Mouse (Mus musculus) heart, postnatal 0 days (tissue): ENCODE measurements around the gene Emc10. TPM values are rescaled to one million over a fixed set of nuclear protein-coding genes. Genes with fewer than 3 reads are reported as not detected.

Source experiments
- ATAC-seq: fragments of 200-750 bp; cut with Nextera tagmentation; 2 replicates; pipeline ENCODE4 v1.8.0; 2017; ENCODE audit warnings: low read depth, moderate number of reproducible peaks, moderate library complexity; ENCODE audit not compliant: insufficient read depth
- DNase-seq: peaks from one replicate; pipeline ENCODE4 v3.0.0-alpha.2; 2016; ENCODE audit warnings: low spot score
- H3K27ac ChIP-seq: fragments of 300-500 bp; sonication (generic); 2 replicates; pipeline ENCODE4 v1.5.1; 2014; ENCODE audit warnings: low read depth, mild to moderate bottlenecking
- H3K27me3 ChIP-seq: fragments of 300-500 bp; sonication (generic); 2 replicates; pipeline ENCODE4 v1.6.1; 2014; ENCODE audit warnings: low read length, mixed read lengths; ENCODE audit not compliant: control insufficient read depth, insufficient read depth
- H3K36me3 ChIP-seq: fragments of 300-500 bp; sonication (generic); replicated peaks from 2 replicates; pipeline ENCODE4 v1.6.1; 2014; ENCODE audit warnings: low read length, mixed read lengths; ENCODE audit not compliant: control insufficient read depth, insufficient read depth
- H3K4me1 ChIP-seq: fragments of 300-500 bp; sonication (generic); 2 replicates; pipeline ENCODE4 v1.6.1; 2014; ENCODE audit warnings: antibody characterized with exemption; ENCODE audit not compliant: control insufficient read depth, insufficient read depth
- H3K4me2 ChIP-seq: fragments of 300-500 bp; sonication (generic); 2 replicates; pipeline ENCODE4 v1.6.1; 2014; ENCODE audit warnings: low read depth, mild to moderate bottlenecking, low read length, moderate library complexity
- H3K4me3 ChIP-seq: fragments of 300-500 bp; sonication (generic); 2 replicates; pipeline ENCODE4 v1.5.1; 2014; ENCODE audit warnings: low read depth, low read length
- H3K9ac ChIP-seq: fragments of 300-500 bp; sonication (generic); replicated peaks from 2 replicates; pipeline ENCODE4 v1.6.1; 2014; ENCODE audit warnings: low read depth, low read length, mixed read lengths
- H3K9me3 ChIP-seq: fragments of 300-500 bp; sonication (generic); replicated peaks from 2 replicates; pipeline ENCODE4 v1.6.1; 2016; ENCODE audit warnings: low read length; ENCODE audit not compliant: control insufficient read depth
- CTCF ChIP-seq: IDR thresholded peaks from 2 replicates; pipeline ENCODE4 v1.5.1; 2016; ENCODE audit warnings: antibody characterized with exemption, control low read depth, low read depth
- EP300 ChIP-seq: IDR thresholded peaks from 2 replicates; pipeline ENCODE4 v1.6.1; 2016; ENCODE audit warnings: antibody characterized with exemption, low read depth
- WGBS: fragments of 180-500 bp; shearing (Covaris S2); extraction: QIAGEN DNeasy Blood & Tissue Kit; methylation state at CpG from one replicate; pipeline ENCODE4 v1.1.7; 2014; 5-methylcytosine and 5-hydroxymethylcytosine counted together
- polyA plus RNA-seq: library from polyadenylated mRNA; unstranded; fragments of >200 nt; fragmentation: Nextera tagmentation; extraction: Ambion mirVana; gene quantifications from 2 replicates; pipeline ENCODE4 v1.2.1, GENCODE M21; 2015
- total RNA-seq: library from RNA; depleted of rRNA; stranded (reverse); fragments of >200 nt; gene quantifications from 2 replicates; pipeline ENCODE4 v1.2.3, GENCODE M21; 2014; ENCODE audit warnings: low replicate concordance

The Emc10 gene
- total and polyA plus RNA-seq, 2 experiments from 2014 or later, result 67.0 to 212 TPM

DNA sequence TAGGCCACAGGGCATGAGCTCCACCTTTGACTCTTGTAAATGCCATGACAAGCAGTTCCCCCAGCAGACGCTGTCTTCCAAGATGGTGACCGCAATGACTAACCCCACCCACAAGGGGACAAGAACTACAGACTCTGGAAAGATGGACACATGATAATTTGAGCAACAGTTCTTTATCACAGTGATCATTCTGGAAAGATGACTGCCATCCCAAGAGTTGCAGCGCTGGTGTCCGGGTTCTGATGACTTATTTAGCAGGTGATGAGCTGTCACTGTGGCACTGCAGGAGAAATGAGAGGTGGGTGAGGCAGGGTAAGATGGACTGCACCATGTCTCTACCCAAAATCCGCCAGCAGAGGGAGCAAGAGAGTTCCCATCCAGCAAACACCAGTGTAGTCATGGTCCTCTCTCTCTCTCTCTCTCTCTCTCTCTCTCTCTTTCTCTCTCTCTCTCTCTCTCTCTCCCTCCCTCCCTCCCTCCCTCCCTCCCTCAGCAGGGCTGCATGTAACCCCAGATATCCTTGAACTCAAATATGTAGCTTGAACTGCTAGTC is 5.3 kb upstream of the Emc10 start:
- TF ChIP-seq EP300 (no peak), CTCF (peak; percentile 70)
- ATAC-seq (peak; percentile 73), DNase-seq (no peak)
- Histone ChIP-seq H3K36me3 (no peaks in the 10 kb centered on the region), H3K9me3 (0 out of 2 replicates have a peak, but pooled peaks cover 4% of the 10 kb centered on the region), H3K4me3 (no peak overlapping the region), H3K4me1 (peaks cover 5% of the 10 kb centered on the region), H3K9ac (no peak overlapping the region), H3K4me2 (no peak overlapping the region), H3K27ac (no peak overlapping the region), H3K27me3 (no peaks in the 10 kb centered on the region; the same call in 1 of the 2 replicates)
- 38% methylated on average over 5 of the region's 5 CpGs for WGBS

DNA sequence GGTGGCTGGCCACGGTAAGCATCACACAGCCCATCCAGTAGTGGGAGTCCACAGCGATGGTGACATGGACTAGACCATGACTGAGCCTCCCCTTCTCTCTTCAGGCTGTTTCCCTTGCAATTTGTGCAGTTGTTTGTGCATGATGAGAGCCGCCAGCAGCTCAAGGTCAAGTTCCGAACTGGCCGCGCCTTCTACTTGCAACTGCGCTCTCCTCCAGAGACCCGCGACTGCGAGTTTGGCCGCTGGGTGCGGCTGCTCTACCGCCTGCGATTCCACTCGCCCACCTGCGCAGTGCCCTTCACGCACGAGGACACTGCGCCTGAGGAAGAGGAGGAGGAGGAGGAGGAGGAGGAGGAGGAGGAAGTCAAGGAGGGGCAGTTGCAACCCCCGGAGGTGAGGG is 3.7 kb upstream of the Emc10 start:
- Histone ChIP-seq H3K9ac (no peak overlapping the region), H3K27me3 (no peaks in the 10 kb centered on the region; the same call in 1 of the 2 replicates), H3K4me1 (peaks cover 15% of the 10 kb centered on the region), H3K4me2 (no peak overlapping the region), H3K9me3 (0 out of 2 replicates have a peak, but pooled peaks cover 4% of the 10 kb centered on the region), H3K4me3 (no peak overlapping the region), H3K27ac (no peak overlapping the region), H3K36me3 (no peaks in the 10 kb centered on the region)
- ATAC-seq (no peak), DNase-seq (no peak)
- WGBS, result 38% methylated on average over 20 of the region's 20 CpGs
- TF ChIP-seq CTCF (no peak), EP300 (no peak)

- ATAC-seq, result no peak
- H3K9ac ChIP-seq, result no peak overlapping the region
- WGBS, result 72% methylated on average over 1 of the region's 1 CpGs
- H3K9me3 ChIP-seq, result no peaks in the 10 kb centered on the region
- no peaks in the 10 kb centered on the region for H3K36me3 ChIP-seq
- H3K27ac ChIP-seq, result no peak overlapping the region
- no peak for TF ChIP-seq CTCF
- TF ChIP-seq EP300, result no peak
- H3K4me3 ChIP-seq, result no peak overlapping the region
- H3K4me2 ChIP-seq, result no peak overlapping the region
- peaks cover 15% of the 10 kb centered on the region for H3K4me1 ChIP-seq
- no peaks in the 10 kb centered on the region; the same call in 1 of the 2 replicates for H3K27me3 ChIP-seq
- no peak for DNase-seq
These were observed 2.6 kb upstream of the Emc10 start for GRCm38 (mm10) chr7:44498922-44499321.

- Histone ChIP-seq H3K4me1 (peaks cover 15% of the 10 kb centered on the region), H3K36me3 (peaks cover 8% of the 10 kb centered on the region), H3K4me3 (no peak overlapping the region), H3K4me2 (no peak overlapping the region), H3K27ac (no peak overlapping the region), H3K27me3 (no peaks in the 10 kb centered on the region; the same call in 1 of the 2 replicates), H3K9me3 (no peaks in the 10 kb centered on the region), H3K9ac (no peak overlapping the region)
- DNase-seq, result no peak
- ATAC-seq, result no peak
- 88% methylated on average over 10 of the region's 10 CpGs for WGBS
- TF ChIP-seq EP300 (no peak), CTCF (no peak)
These were observed 1.2 kb upstream of the Emc10 start for GRCm38 (mm10) chr7:44497361-44498055.

DNA sequence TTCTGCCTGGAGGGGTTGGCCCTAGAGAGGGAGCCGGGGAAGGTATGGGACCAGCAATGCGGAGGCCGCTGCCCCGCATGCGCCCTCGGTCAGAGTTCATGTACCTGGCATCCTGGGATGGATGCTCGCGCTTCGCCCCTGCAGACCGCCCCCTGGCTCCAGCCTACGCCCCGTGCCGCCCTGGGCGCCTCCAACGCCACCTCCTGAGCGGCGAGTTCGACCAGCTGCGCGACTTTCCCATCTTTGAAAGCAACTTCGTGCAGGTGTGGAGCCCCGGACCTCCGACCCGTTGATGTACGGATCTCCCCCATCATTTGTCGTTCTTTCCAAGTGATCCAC is 411 bp upstream of the Emc10 start:
- H3K9ac ChIP-seq, result peak overlapping the region; percentile 72
- peak overlapping the region; percentile 80 for H3K4me2 ChIP-seq
- ATAC-seq (no peak), DNase-seq (no peak)
- H3K4me3 ChIP-seq, result peak overlapping the region; percentile 67
- peaks cover 15% of the 10 kb centered on the region for H3K4me1 ChIP-seq
- no peak for TF ChIP-seq CTCF
- 0 out of 2 replicates have a peak, but pooled peaks have one; percentile 13 for TF ChIP-seq EP300
- WGBS, result 2% methylated on average over 25 of the region's 26 CpGs
- no peaks in the 10 kb centered on the region; the same call in 1 of the 2 replicates for H3K27me3 ChIP-seq
- peaks cover 16% of the 10 kb centered on the region for H3K36me3 ChIP-seq
- peak overlapping the region; percentile 89 for H3K27ac ChIP-seq
- no peaks in the 10 kb centered on the region for H3K9me3 ChIP-seq

DNA sequence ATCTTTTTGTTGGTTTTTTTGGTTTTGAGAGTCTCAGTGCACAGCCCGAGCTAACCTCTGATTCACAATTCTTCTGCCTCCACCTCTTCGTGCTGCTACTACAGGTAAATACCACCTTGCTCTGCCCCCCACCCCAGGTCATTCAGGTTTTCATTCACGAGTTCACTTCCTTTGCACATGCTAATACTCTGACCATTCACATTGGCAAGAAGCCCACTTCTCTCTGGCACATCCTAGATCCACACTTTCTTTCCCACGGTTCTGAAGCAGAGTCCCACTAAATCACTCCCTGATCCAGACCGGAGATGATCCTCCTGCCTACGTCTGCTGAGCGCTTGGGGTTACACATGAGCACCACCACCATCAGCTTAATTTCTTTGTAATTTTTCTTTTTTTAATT is 1.2 kb downstream of the Emc10 start:
- H3K27me3 ChIP-seq, result no peaks in the 10 kb centered on the region
- H3K4me2 ChIP-seq, result peak overlapping the region; percentile 80; the same call in 1 of the 2 replicates
- ATAC-seq (no peak), DNase-seq (no peak)
- no peaks in the 10 kb centered on the region for H3K9me3 ChIP-seq
- no peak overlapping the region for H3K27ac ChIP-seq
- WGBS, result 82% methylated on average over 7 of the region's 7 CpGs
- peaks cover 30% of the 10 kb centered on the region for H3K36me3 ChIP-seq
- H3K4me3 ChIP-seq, result no peak overlapping the region
- TF ChIP-seq EP300, result no peak
- no peak for TF ChIP-seq CTCF
- no peak overlapping the region for H3K9ac ChIP-seq
- peaks cover 15% of the 10 kb centered on the region for H3K4me1 ChIP-seq
